ENCODE assay signal across 8 mouse cellular contexts in the genomic region with DNA sequence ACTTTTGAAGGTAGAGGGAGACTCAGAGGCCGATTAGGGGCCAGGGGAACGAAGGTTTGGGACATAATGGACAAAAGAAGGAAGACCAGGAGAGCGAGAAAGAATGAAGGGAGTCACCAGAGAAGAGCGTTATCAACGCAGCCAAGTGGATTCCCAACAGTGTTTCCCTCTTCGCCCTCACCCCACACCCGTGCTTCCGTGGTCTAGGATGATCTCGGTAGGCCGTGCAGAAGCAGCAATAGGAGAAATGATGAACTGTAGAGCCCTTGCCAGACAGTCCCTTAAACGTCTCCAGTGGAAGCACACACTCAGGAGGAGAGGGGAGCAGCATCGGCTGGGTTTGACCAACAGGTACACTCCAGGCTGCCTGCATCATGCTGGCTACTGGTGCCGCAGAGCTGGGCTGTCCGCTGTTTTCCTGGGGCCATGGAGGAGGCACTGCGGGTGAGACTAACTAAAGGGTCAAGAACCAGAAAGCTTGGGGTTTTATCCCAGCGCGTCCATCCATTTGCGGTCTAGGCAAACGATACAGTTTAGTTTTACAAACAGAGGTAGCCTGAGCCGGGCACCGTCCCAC. TPM values are rescaled to one million over a fixed set of nuclear protein-coding genes. Genes with fewer than 3 reads are reported as not detected.
DNase-seq lines count a peak whose midpoint lies in the region; ATAC-seq and TF ChIP-seq lines count a peak whose summit lies in the region.

No protein-coding gene starts in this region.

- H3K4me1 ChIP-seq in heart, adult 2 months (ENCODE audit: control insufficient read depth, insufficient read depth, low read length), result no peaks in the 10 kb centered on the region
- peaks cover 29% of the 10 kb centered on the region for H3K4me1 ChIP-seq in E14TG2a.4 (replicated peaks; ENCODE audit: low read depth, low read length)
- H3K4me1 ChIP-seq in hindbrain, embryonic 14.5 days (replicated peaks; ENCODE audit: control insufficient read depth, insufficient read depth, low read length), result peaks cover 23% of the 10 kb centered on the region
- H3K4me1 ChIP-seq in liver, postnatal 0 days (ENCODE audit: insufficient read depth), result peaks cover 10% of the 10 kb centered on the region

- 62% methylated on average over 21 of the region's 21 CpGs for WGBS in heart, adult 2 months
- 14% methylated on average over 21 of the region's 21 CpGs for WGBS in hindbrain, embryonic 14.5 days
- 23% methylated on average over 21 of the region's 21 CpGs for WGBS in liver, postnatal 0 days (ENCODE audit: insufficient replicate concordance)

- H3K9me3 ChIP-seq in E14TG2a.4 (ENCODE audit: low read length), result no peaks in the 10 kb centered on the region
- H3K9me3 ChIP-seq in hindbrain, embryonic 14.5 days (ENCODE audit: control insufficient read depth, low read length), result no peaks in the 10 kb centered on the region
- H3K9me3 ChIP-seq in liver, postnatal 0 days (ENCODE audit: low read length), result no peaks in the 10 kb centered on the region

- TF ChIP-seq CTCF in heart, adult 2 months (IDR thresholded peaks at IDR 0.05), result no peak
- TF ChIP-seq CTCF in E14TG2a.4 (conservative IDR thresholded peaks at IDR 0.05; ENCODE audit: low read length), result no peak
- TF ChIP-seq CTCF in liver, postnatal 0 days (IDR thresholded peaks at IDR 0.05; ENCODE audit: low read depth), result 0 out of 2 replicates have a peak, but pooled peaks have one; percentile 3

- no peak for DNase-seq in heart, adult 2 months
- DNase-seq in heart, postnatal 14 days, result no peak
- DNase-seq in hindbrain, embryonic 14.5 days (ENCODE audit: low spot score), result no peak
- no peak for DNase-seq in liver, postnatal 0 days
- no peak for DNase-seq in spleen, postnatal 4 days (ENCODE audit: low spot score in 2 of 2)
- no peak for DNase-seq in layer of hippocampus, postnatal 36 days
- DNase-seq in thymus, postnatal 25 days, result no peak

- H3K27ac ChIP-seq in heart, adult 2 months, result no peak overlapping the region
- H3K27ac ChIP-seq in hindbrain, embryonic 14.5 days, result no peak overlapping the region
- H3K27ac ChIP-seq in liver, postnatal 0 days (ENCODE audit: low read depth), result no peak overlapping the region

- no peak for TF ChIP-seq POLR2A in heart, adult 2 months (IDR thresholded peaks at IDR 0.05; ENCODE audit: insufficient read depth, low read depth, low read length)

- ATAC-seq in hindbrain, embryonic 14.5 days (ENCODE audit: low FRiP score), result no peak
- no peak for ATAC-seq in liver, postnatal 0 days

- H3K4me3 ChIP-seq in heart, adult 2 months, result peak overlapping the region; percentile 84; the same call in 1 of the 2 replicates
- H3K4me3 ChIP-seq in E14TG2a.4 (replicated peaks; ENCODE audit: low read length), result 0 out of 2 replicates have a peak overlapping the region, but pooled peaks have one; percentile 76
- peak overlapping the region; percentile 73 for H3K4me3 ChIP-seq in hindbrain, embryonic 14.5 days (replicated peaks; ENCODE audit: low read length)
- peak overlapping the region; percentile 69 for H3K4me3 ChIP-seq in liver, postnatal 0 days (ENCODE audit: low read depth, low read length)

- H3K4me2 ChIP-seq in hindbrain, embryonic 14.5 days (replicated peaks), result peak overlapping the region; percentile 88
- H3K4me2 ChIP-seq in liver, postnatal 0 days (ENCODE audit: low read depth, low read length), result peak overlapping the region; percentile 97

- TF ChIP-seq EP300 in heart, adult 2 months (IDR thresholded peaks at IDR 0.05; ENCODE audit: insufficient read depth, low read depth, low read length), result no peak
- TF ChIP-seq EP300 in liver, postnatal 0 days (IDR thresholded peaks at IDR 0.05; ENCODE audit: low read depth), result no peak

- no peak overlapping the region for H3K9ac ChIP-seq in heart, adult 2 months (ENCODE audit: low read depth, low read length)
- H3K9ac ChIP-seq in hindbrain, embryonic 14.5 days, result peak overlapping the region; percentile 95; the same call in 1 of the 2 replicates
- H3K9ac ChIP-seq in liver, postnatal 0 days (replicated peaks), result no peak overlapping the region

- H3K27me3 ChIP-seq in heart, adult 2 months (ENCODE audit: control insufficient read depth, insufficient read depth, low read length), result no peaks in the 10 kb centered on the region
- H3K27me3 ChIP-seq in E14TG2a.4 (ENCODE audit: insufficient read depth, low read length), result peaks cover 49% of the 10 kb centered on the region
- no peaks in the 10 kb centered on the region for H3K27me3 ChIP-seq in hindbrain, embryonic 14.5 days (ENCODE audit: control insufficient read depth, insufficient read depth, low read length)
- H3K27me3 ChIP-seq in liver, postnatal 0 days (ENCODE audit: insufficient read depth, low read length), result peaks cover 31% of the 10 kb centered on the region

- H3K36me3 ChIP-seq in heart, adult 2 months (ENCODE audit: control insufficient read depth, insufficient read depth, low read length), result no peaks in the 10 kb centered on the region
- H3K36me3 ChIP-seq in E14TG2a.4 (ENCODE audit: insufficient read depth, low read length), result no peaks in the 10 kb centered on the region
- no peaks in the 10 kb centered on the region for H3K36me3 ChIP-seq in hindbrain, embryonic 14.5 days (replicated peaks; ENCODE audit: control insufficient read depth, insufficient read depth)
- H3K36me3 ChIP-seq in liver, postnatal 0 days (replicated peaks; ENCODE audit: insufficient read depth, low read length), result no peaks in the 10 kb centered on the region

- H3K79me2 ChIP-seq in heart, adult 2 months (replicated peaks; ENCODE audit: control insufficient read depth, insufficient read depth, low read length), result no peaks in the 10 kb centered on the region

- intact Hi-C loops in heart, adult 2 months (cut with DNase I), result loop anchor here (1.0 kb wide), 1 partner anchor 13 kb away; no protein-coding TSS in a partner anchor
- intact Hi-C loops in heart, postnatal 14 days (cut with DNase I), result loop anchor here (5.0 kb wide), 1 partner anchor 108 kb away; no protein-coding TSS in a partner anchor

RNA-seq across cellular contexts. Expression of a gene that starts 1.0 kb away (rescaled TPM):
- 10 to 100 TPM in 1 of 2 experiments, 1 to 10 TPM in 1; 8.0 to 11.5 TPM for total RNA-seq in heart, adult 2 months (2021)
- 13.7 and 15.7 TPM in 2 replicates for polyA plus RNA-seq in heart, adult 2 months (2012; rRNA removed)
- 10 to 100 TPM; 13.2 to 14.6 TPM for total RNA-seq in heart, postnatal 14 days (2021)
- polyA plus RNA-seq in hindbrain, embryonic 14.5 days (2014; fragmentation: Nextera tagmentation; extraction: Ambion mirVana), result 41.7 and 43.3 TPM in 2 replicates
- 0.74 and 0.79 TPM in 2 replicates for polyA plus RNA-seq in liver, postnatal 0 days (2015; fragmentation: Nextera tagmentation; extraction: Ambion mirVana)
- total RNA-seq in layer of hippocampus, postnatal 36 days (2021), result 100 to 1,000 TPM; 105 to 106 TPM

RNA-seq across cellular contexts. Expression of a gene that starts 14.4 kb away (rescaled TPM):
- 100 to 1,000 TPM; 157 to 180 TPM for total RNA-seq in heart, adult 2 months (2021)
- polyA plus RNA-seq in heart, adult 2 months (2012; rRNA removed), result 486 and 542 TPM in 2 replicates
- 100 to 1,000 TPM; 146 to 158 TPM for total RNA-seq in heart, postnatal 14 days (2021)
- 140 and 142 TPM in 2 replicates for polyA plus RNA-seq in hindbrain, embryonic 14.5 days (2014; fragmentation: Nextera tagmentation; extraction: Ambion mirVana)
- 145 and 146 TPM in 2 replicates for polyA plus RNA-seq in liver, postnatal 0 days (2015; fragmentation: Nextera tagmentation; extraction: Ambion mirVana)
- total RNA-seq in layer of hippocampus, postnatal 36 days (2021), result 100 to 1,000 TPM; 108 to 109 TPM

RNA-seq across cellular contexts. Expression of a gene that starts 36.0 kb away (rescaled TPM):
- total RNA-seq in heart, adult 2 months (2021), result 10 to 100 TPM; 11.6 to 12.9 TPM
- polyA plus RNA-seq in heart, adult 2 months (2012; rRNA removed), result 19.5 and 21.1 TPM in 2 replicates
- total RNA-seq in heart, postnatal 14 days (2021), result 10 to 100 TPM; 14.8 to 17.1 TPM
- 3.0 and 5.0 TPM in 2 replicates for polyA plus RNA-seq in hindbrain, embryonic 14.5 days (2014; fragmentation: Nextera tagmentation; extraction: Ambion mirVana)
- 21.7 and 24.8 TPM in 2 replicates for polyA plus RNA-seq in liver, postnatal 0 days (2015; fragmentation: Nextera tagmentation; extraction: Ambion mirVana)
- total RNA-seq in layer of hippocampus, postnatal 36 days (2021), result 1 to 10 TPM; 1.7 to 2.1 TPM

RNA-seq across cellular contexts. Expression of a gene that starts 49.0 kb away (rescaled TPM):
- 10 to 100 TPM; 11.6 to 12.8 TPM for total RNA-seq in heart, adult 2 months (2021)
- 6.6 and 8.2 TPM in 2 replicates for polyA plus RNA-seq in heart, adult 2 months (2012; rRNA removed)
- 10 to 100 TPM; 14.3 to 15.8 TPM for total RNA-seq in heart, postnatal 14 days (2021)
- 28.7 and 33.3 TPM in 2 replicates for polyA plus RNA-seq in hindbrain, embryonic 14.5 days (2014; fragmentation: Nextera tagmentation; extraction: Ambion mirVana)
- 4.0 TPM in 2 replicates for polyA plus RNA-seq in liver, postnatal 0 days (2015; fragmentation: Nextera tagmentation; extraction: Ambion mirVana)
- 10 to 100 TPM; 26.9 to 33.4 TPM for total RNA-seq in layer of hippocampus, postnatal 36 days (2021)

Comparison
In these comparisons a context has a peak if more than half of its experiments do, and no peak if none do; other contexts are left out.
1. RNA of a gene that starts 1.0 kb away (total RNA-seq): 105 to 106 TPM in layer of hippocampus, postnatal 36 days; 13.2 to 14.6 TPM in heart, postnatal 14 days and 8.0 to 11.5 TPM in heart, adult 2 months; every median in the first group is over 4 times any median in the second.
2. RNA of a gene that starts 36.0 kb away (total RNA-seq): 14.8 to 17.1 TPM in heart, postnatal 14 days and 11.6 to 12.9 TPM in heart, adult 2 months; 1.7 to 2.1 TPM in layer of hippocampus, postnatal 36 days; every median in the first group is over 4 times any median in the second.
3. Peak in every context shown above with its lines, with median percentiles within 50 percentile points of each other: H3K4me3 ChIP-seq.